Mouse (Mus musculus): ENCODE measurements around the gene Olfr688. TPM values are rescaled to one million over a fixed set of nuclear protein-coding genes. Genes with fewer than 3 reads are reported as not detected.

Gene Olfr688
- not detected for polyA plus RNA-seq (2017; shearing (Covaris generic))

DNA sequence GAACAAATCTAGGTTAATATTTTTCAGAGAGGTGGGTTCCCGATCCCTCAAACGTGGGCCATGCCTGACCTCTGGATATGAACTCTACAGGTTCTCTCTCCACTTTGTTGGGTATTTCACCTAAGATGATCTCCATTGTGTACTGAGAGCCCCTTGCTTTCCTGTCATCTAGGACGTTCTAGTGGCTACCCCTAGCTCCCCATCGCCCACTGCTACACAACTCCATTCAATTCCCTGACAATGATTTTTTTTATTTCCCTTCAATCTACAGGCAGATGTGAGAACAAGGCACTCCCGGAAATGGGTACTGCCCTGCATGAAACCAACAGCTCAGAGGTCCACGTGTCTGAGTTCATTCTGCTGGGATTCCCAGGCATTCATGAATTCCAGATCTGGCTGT, at the start of gene Olfr688:
Gene Olfr688 (plus strand): TSS at position 301 of the 400 bp plus-strand sequence.

DNA sequence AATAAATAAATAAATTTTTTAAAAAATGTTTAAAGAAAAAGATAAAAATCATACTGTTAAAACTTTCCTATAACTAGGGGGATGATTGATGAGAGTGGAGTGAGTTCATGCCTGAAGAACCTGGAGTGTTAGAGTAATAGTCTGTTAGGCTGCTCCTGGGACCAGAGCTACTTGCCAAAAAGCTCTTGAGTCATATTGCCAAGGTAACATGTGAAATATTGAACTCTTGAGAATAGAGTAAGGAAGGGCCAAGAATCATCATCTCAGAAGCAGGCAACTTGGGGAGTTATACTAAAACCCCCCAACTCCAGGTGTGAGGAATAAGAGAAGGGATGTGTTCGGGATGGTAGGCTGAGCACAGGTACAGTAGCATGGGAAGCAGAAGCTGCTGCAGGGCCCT, 23.0 kb downstream of the Olfr688 start, which contains the start of gene Olfr689:
Gene Olfr689 (plus strand): TSS at position 301 of the 400 bp plus-strand sequence.

DNA sequence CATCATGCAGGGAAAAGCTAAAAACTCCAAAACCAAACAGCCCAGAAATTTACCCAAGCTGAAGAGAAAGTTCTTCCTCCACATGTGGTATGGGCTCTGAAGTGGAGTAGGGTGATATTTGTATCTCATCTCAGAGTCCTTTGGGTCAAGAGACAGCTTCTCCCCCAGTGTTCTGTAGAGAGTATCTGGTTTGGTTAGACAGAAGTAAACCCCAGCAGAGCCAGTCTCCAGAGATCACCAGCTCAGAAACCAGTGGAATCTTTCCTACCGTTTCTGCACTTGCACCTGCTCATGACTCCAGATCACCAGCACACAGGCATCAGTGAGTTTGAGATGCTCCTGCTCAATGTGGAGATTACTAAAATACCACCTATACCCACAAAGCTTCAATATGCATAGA, 46.1 kb downstream of the Olfr688 start, which contains the start of gene Olfr690:
Gene Olfr690 (minus strand): TSS at position 101 of the 400 bp plus-strand sequence.

Other genes with a start within 250 kb of the Olfr688 start
- not detected for gene Olfr677, start 236.7 kb upstream of the Olfr688 start, polyA plus RNA-seq (2017; shearing (Covaris generic))
- gene Olfr678, start 223.6 kb upstream of the Olfr688 start, polyA plus RNA-seq (2017; shearing (Covaris generic)), result not detected
- not detected for gene Olfr679, start 206.9 kb upstream of the Olfr688 start, polyA plus RNA-seq (2017; shearing (Covaris generic))
- gene Olfr680-ps1, start 195.3 kb upstream of the Olfr688 start, polyA plus RNA-seq (2017; shearing (Covaris generic)), result not detected
- not detected for gene Olfr681, start 171.3 kb upstream of the Olfr688 start, polyA plus RNA-seq (2017; shearing (Covaris generic))
- not detected for gene Olfr683, start 141.1 kb upstream of the Olfr688 start, polyA plus RNA-seq (2017; shearing (Covaris generic))
- gene Olfr684, start 124.4 kb upstream of the Olfr688 start, polyA plus RNA-seq (2017; shearing (Covaris generic)), result not detected
- gene Olfr685, start 102.1 kb upstream of the Olfr688 start, polyA plus RNA-seq (2017; shearing (Covaris generic)), result not detected
- gene Olfr686, start 80.6 kb upstream of the Olfr688 start, polyA plus RNA-seq (2017; shearing (Covaris generic)), result not detected
- gene Olfr689, start 23.1 kb downstream of the Olfr688 start, polyA plus RNA-seq (2017; shearing (Covaris generic)), result 0.10 TPM
- gene Olfr690, start 46.0 kb downstream of the Olfr688 start, polyA plus RNA-seq (2017; shearing (Covaris generic)), result not detected
- gene Olfr691, start 54.2 kb downstream of the Olfr688 start, polyA plus RNA-seq (2017; shearing (Covaris generic)), result not detected
- gene Olfr692, start 80.1 kb downstream of the Olfr688 start, polyA plus RNA-seq (2017; shearing (Covaris generic)), result not detected
- gene Gm5901, start 86.9 kb downstream of the Olfr688 start, polyA plus RNA-seq (2017; shearing (Covaris generic)), result not detected
- 46.2 TPM for gene Fam160a2, start 112.0 kb downstream of the Olfr688 start, polyA plus RNA-seq (2017; shearing (Covaris generic))
- gene Cnga4, start 116.5 kb downstream of the Olfr688 start, polyA plus RNA-seq (2017; shearing (Covaris generic)), result not detected
- not detected for gene Cckbr, start 137.6 kb downstream of the Olfr688 start, polyA plus RNA-seq (2017; shearing (Covaris generic))
- gene Cavin3, start 194.2 kb downstream of the Olfr688 start, polyA plus RNA-seq (2017; shearing (Covaris generic)), result not detected

Data from effector memory CD4-positive, alpha-beta T cell, adult 5 months (primary cell).